Mouse (Mus musculus) neural tube, embryonic 14.5 days (tissue): ENCODE results near the gene Adra1b. TPM values are rescaled to one million over a fixed set of nuclear protein-coding genes. Genes with fewer than 3 reads are reported as not detected.
A peak's percentile ranks its signal among the peaks of the same experiment; 100 is the strongest.

Source experiments
- ATAC-seq: fragments of 200-750 bp; cut with Nextera tagmentation; 2 replicates; pipeline ENCODE4 v1.8.0; 2017; ENCODE audit warnings: low read depth, mild to moderate bottlenecking, moderate TSS enrichment, moderate library complexity
- H3K27ac ChIP-seq: fragments of 300-500 bp; sonication (generic); 2 replicates; pipeline ENCODE4 v1.5.1; 2014; ENCODE audit warnings: low read depth, mild to moderate bottlenecking, control low read depth, low read length, moderate library complexity, mixed read lengths
- H3K27me3 ChIP-seq: fragments of 300-500 bp; sonication (generic); 2 replicates; pipeline ENCODE4 v1.6.1; 2014; ENCODE audit warnings: low read length; ENCODE audit not compliant: control insufficient read depth, insufficient read depth
- H3K36me3 ChIP-seq: fragments of 300-500 bp; sonication (generic); 2 replicates; pipeline ENCODE4 v1.6.1; 2014; ENCODE audit warnings: low read length, mixed read lengths; ENCODE audit not compliant: control insufficient read depth, insufficient read depth
- H3K4me1 ChIP-seq: fragments of 300-500 bp; sonication (generic); 2 replicates; pipeline ENCODE4 v1.6.1; 2014; ENCODE audit warnings: low read length; ENCODE audit not compliant: control insufficient read depth, insufficient read depth
- H3K4me2 ChIP-seq: fragments of 300-500 bp; sonication (generic); 2 replicates; pipeline ENCODE4 v1.6.1; 2014; ENCODE audit warnings: mild to moderate bottlenecking, low read depth, low read length, control low read depth
- H3K4me3 ChIP-seq: fragments of 300-500 bp; sonication (generic); 2 replicates; pipeline ENCODE4 v1.5.1; 2014; ENCODE audit warnings: low read depth, low read length, control low read depth, mixed read lengths
- H3K9ac ChIP-seq: fragments of 300-500 bp; sonication (generic); replicated peaks from 2 replicates; pipeline ENCODE4 v1.6.1; 2014; ENCODE audit warnings: low read depth, mild to moderate bottlenecking, control low read depth, low read length, mixed read lengths
- H3K9me3 ChIP-seq: fragments of 300-500 bp; sonication (generic); 2 replicates; pipeline ENCODE4 v1.6.1; 2016; ENCODE audit warnings: low read length; ENCODE audit not compliant: control insufficient read depth
- WGBS: fragments of 180-500 bp; shearing (Covaris S2); extraction: QIAGEN DNeasy Blood & Tissue Kit; methylation state at CpG from one replicate; pipeline ENCODE4 v1.1.7; 2014; 5-methylcytosine and 5-hydroxymethylcytosine counted together
- polyA plus RNA-seq: library from polyadenylated mRNA; unstranded; fragments of >200 nt; fragmentation: Nextera tagmentation; extraction: Ambion mirVana; gene quantifications from 2 replicates; pipeline ENCODE4 v1.2.1, GENCODE M21; 2014

The Adra1b gene
- polyA plus RNA-seq, 1 experiment from 2014 or later = 5.5 TPM

- no peaks in the 10 kb centered on the region for H3K36me3 ChIP-seq
- H3K4me3 ChIP-seq = no peak overlapping the region
- H3K27ac ChIP-seq = no peak overlapping the region
- WGBS = 65% methylated on average over 6 of the region's 6 CpGs
- ATAC-seq = no peak
- H3K9ac ChIP-seq = no peak overlapping the region
- H3K4me1 ChIP-seq = no peaks in the 10 kb centered on the region
- no peak overlapping the region for H3K4me2 ChIP-seq
- no peaks in the 10 kb centered on the region for H3K27me3 ChIP-seq
- H3K9me3 ChIP-seq = no peaks in the 10 kb centered on the region
Observed at GRCm38 (mm10) chr11:43840491-43840890, 60.5 kb downstream of the Adra1b start.

- H3K4me1 ChIP-seq = no peaks in the 10 kb centered on the region
- H3K4me2 ChIP-seq = peak overlapping the region; percentile 77
- H3K27ac ChIP-seq = no peak overlapping the region
- peak; percentile 99 for ATAC-seq
- no peaks in the 10 kb centered on the region for H3K27me3 ChIP-seq
- H3K9me3 ChIP-seq = no peaks in the 10 kb centered on the region
- no peaks in the 10 kb centered on the region for H3K36me3 ChIP-seq
- H3K9ac ChIP-seq = peak overlapping the region; percentile 66
- H3K4me3 ChIP-seq = peak overlapping the region; percentile 51
- WGBS = 7% methylated on average over 45 of the region's 68 CpGs
Observed at GRCm38 (mm10) chr11:43835880-43836740, 64.9 kb downstream of the Adra1b start.

DNA sequence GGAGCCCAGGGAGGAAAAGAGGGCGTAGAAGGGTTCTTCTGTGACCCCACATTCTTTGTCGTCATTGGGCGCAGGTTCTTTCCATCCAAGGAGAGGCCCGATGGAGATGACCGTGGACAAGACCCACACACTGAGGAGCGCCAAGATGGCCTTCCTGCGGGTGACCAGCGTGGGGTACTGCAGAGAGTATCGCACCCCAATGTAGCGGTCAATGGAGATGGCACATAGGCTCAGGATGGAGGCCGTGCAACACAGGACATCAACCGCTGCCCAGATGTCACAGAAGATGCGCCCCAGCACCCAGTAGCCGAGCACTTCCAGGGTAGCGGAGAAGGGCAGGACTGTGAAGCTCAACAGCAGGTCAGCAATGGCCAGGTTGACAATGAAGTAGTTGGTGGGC lies 65.6 kb downstream of the Adra1b start:
- Histone ChIP-seq H3K36me3 (no peaks in the 10 kb centered on the region), H3K27ac (no peak overlapping the region), H3K4me3 (0 out of 2 replicates have a peak overlapping the region, but pooled peaks have one; percentile 51), H3K9me3 (no peaks in the 10 kb centered on the region), H3K9ac (no peak overlapping the region), H3K4me2 (peak overlapping the region; percentile 77), H3K27me3 (no peaks in the 10 kb centered on the region), H3K4me1 (no peaks in the 10 kb centered on the region)
- ATAC-seq = 0 out of 2 replicates have a peak, but pooled peaks have one; percentile 5
- 94% methylated on average over 15 of the region's 15 CpGs for WGBS

DNA sequence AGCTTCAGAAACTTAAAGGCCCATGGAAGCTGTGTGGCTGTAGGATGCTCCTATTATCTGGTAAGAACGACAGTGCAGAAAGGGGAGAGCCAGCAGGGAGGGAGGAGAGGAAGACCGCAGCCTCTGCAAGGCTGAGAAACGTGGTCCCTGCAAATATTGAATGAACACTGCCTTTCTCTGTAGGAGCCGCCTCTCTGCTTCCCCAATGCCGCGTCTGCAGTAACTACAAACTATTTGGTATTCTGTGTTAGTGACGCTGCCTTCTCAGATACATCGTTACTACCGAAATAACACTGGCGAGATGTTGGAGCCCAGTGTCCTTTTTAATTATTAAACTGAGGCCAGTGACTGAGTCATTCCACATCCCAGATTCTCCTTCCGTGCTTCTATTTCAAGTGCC lies 66.5 kb downstream of the Adra1b start:
- ATAC-seq = no peak
- no peaks in the 10 kb centered on the region for H3K27me3 ChIP-seq
- H3K27ac ChIP-seq = no peak overlapping the region
- H3K9me3 ChIP-seq = no peaks in the 10 kb centered on the region
- H3K4me2 ChIP-seq = peak overlapping the region; percentile 22; the same call in 1 of the 2 replicates
- 60% methylated on average over 11 of the region's 11 CpGs for WGBS
- H3K4me3 ChIP-seq = no peak overlapping the region; the same call in 1 of the 2 replicates
- H3K4me1 ChIP-seq = no peaks in the 10 kb centered on the region
- H3K36me3 ChIP-seq = no peaks in the 10 kb centered on the region
- H3K9ac ChIP-seq = no peak overlapping the region

GRCm38 (mm10) chr11:43831530-43831929 lies 69.5 kb downstream of the Adra1b start:
- no peak for ATAC-seq
- Histone ChIP-seq H3K4me2 (no peak overlapping the region), H3K4me3 (no peak overlapping the region), H3K27me3 (no peaks in the 10 kb centered on the region), H3K9ac (no peak overlapping the region), H3K4me1 (no peaks in the 10 kb centered on the region), H3K9me3 (no peaks in the 10 kb centered on the region), H3K36me3 (no peaks in the 10 kb centered on the region), H3K27ac (no peak overlapping the region)
- 56% methylated on average over 4 of the region's 4 CpGs for WGBS

- no peaks in the 10 kb centered on the region for H3K36me3 ChIP-seq
- H3K27me3 ChIP-seq = no peaks in the 10 kb centered on the region
- 95% methylated on average over 4 of the region's 4 CpGs for WGBS
- H3K27ac ChIP-seq = no peak overlapping the region
- H3K4me2 ChIP-seq = no peak overlapping the region
- no peaks in the 10 kb centered on the region for H3K4me1 ChIP-seq
- H3K9me3 ChIP-seq = no peaks in the 10 kb centered on the region
- no peak overlapping the region for H3K4me3 ChIP-seq
- H3K9ac ChIP-seq = no peak overlapping the region
- no peak for ATAC-seq
Observed at GRCm38 (mm10) chr11:43826769-43827168, 74.2 kb downstream of the Adra1b start.

GRCm38 (mm10) chr11:43823349-43823748 lies 77.7 kb downstream of the Adra1b start:
- no peak overlapping the region for H3K4me3 ChIP-seq
- H3K9ac ChIP-seq = no peak overlapping the region
- H3K36me3 ChIP-seq = no peaks in the 10 kb centered on the region
- ATAC-seq = no peak
- no peaks in the 10 kb centered on the region for H3K27me3 ChIP-seq
- no peaks in the 10 kb centered on the region for H3K9me3 ChIP-seq
- H3K4me2 ChIP-seq = no peak overlapping the region
- H3K27ac ChIP-seq = no peak overlapping the region
- 60% methylated on average over 5 of the region's 5 CpGs for WGBS
- H3K4me1 ChIP-seq = no peaks in the 10 kb centered on the region

- no peaks in the 10 kb centered on the region for H3K36me3 ChIP-seq
- no peak for ATAC-seq
- H3K4me2 ChIP-seq = no peak overlapping the region
- WGBS = 86% methylated on average over 11 of the region's 11 CpGs
- H3K27ac ChIP-seq = no peak overlapping the region
- no peak overlapping the region for H3K4me3 ChIP-seq
- no peaks in the 10 kb centered on the region for H3K4me1 ChIP-seq
- no peaks in the 10 kb centered on the region for H3K9me3 ChIP-seq
- H3K27me3 ChIP-seq = no peaks in the 10 kb centered on the region
- H3K9ac ChIP-seq = no peak overlapping the region
Observed at GRCm38 (mm10) chr11:43820552-43821460, 80.2 kb downstream of the Adra1b start.
